Mouse (Mus musculus) stomach, embryonic 15.5 days (tissue): ENCODE measurements at regions not wholly inside any gene's neighbourhood (a gene's known extent, or its start where the extent isn't known, plus 50 kb on each side); places are given as distances from the start of the nearest gene placed in this dataset.
A peak's percentile ranks its signal among the peaks of the same experiment; 100 is the strongest.

Experiments used
- ATAC-seq: fragments of 200-750 bp; cut with Nextera tagmentation; 2 replicates; pipeline ENCODE4 v1.8.0; 2017; ENCODE audit warnings: low read depth, moderate number of reproducible peaks, moderate TSS enrichment; ENCODE audit not compliant: insufficient read depth, low FRiP score
- H3K27ac ChIP-seq: fragments of 300-500 bp; sonication (generic); 2 replicates; pipeline ENCODE4 v1.5.1; 2015; ENCODE audit warnings: mild to moderate bottlenecking, inconsistent platforms
- H3K27me3 ChIP-seq: fragments of 300-500 bp; sonication (generic); replicated peaks from 2 replicates; pipeline ENCODE4 v1.6.1; 2015; ENCODE audit warnings: inconsistent platforms
- H3K36me3 ChIP-seq: fragments of 300-500 bp; sonication (generic); 2 replicates; pipeline ENCODE4 v1.6.1; 2015; ENCODE audit warnings: inconsistent platforms
- H3K4me1 ChIP-seq: fragments of 300-500 bp; sonication (generic); 2 replicates; pipeline ENCODE4 v1.6.1; 2015; ENCODE audit warnings: inconsistent platforms
- H3K4me2 ChIP-seq: fragments of 300-500 bp; sonication (generic); 2 replicates; pipeline ENCODE4 v1.6.1; 2015; ENCODE audit warnings: mild to moderate bottlenecking, inconsistent platforms
- H3K4me3 ChIP-seq: fragments of 300-500 bp; sonication (generic); replicated peaks from 2 replicates; pipeline ENCODE4 v1.5.1; 2015; ENCODE audit warnings: inconsistent platforms
- H3K9ac ChIP-seq: fragments of 300-500 bp; sonication (generic); 2 replicates; pipeline ENCODE4 v1.6.1; 2015; ENCODE audit warnings: inconsistent platforms
- H3K9me3 ChIP-seq: fragments of 300-500 bp; sonication (generic); 2 replicates; pipeline ENCODE4 v1.6.1; 2016; ENCODE audit warnings: inconsistent platforms
- WGBS: fragments of 180-500 bp; shearing (Covaris S2); methylation state at CpG from one replicate; pipeline ENCODE4 v1.1.7; 2015; 5-methylcytosine and 5-hydroxymethylcytosine counted together

DNA sequence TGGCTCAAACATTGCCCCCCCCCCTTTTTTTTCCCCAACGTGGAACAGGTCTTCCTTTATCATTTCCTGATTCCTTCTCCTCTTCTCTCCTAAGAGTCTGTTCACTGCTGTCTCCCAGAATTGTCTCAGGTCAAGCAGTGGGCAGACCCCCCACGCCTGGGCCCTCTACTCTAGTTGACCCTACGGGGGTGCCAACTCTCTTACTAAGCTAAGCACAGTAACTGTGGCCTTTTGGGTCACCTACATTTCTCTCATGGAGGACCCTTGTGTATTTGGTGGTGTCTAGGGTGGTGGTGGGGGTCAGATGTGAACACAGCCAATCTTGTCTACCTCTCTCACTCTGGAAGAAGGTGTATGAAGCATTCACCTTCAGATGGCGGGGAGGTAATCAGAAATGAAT lies 64.8 kb upstream of the Elk3 start:
- H3K4me3 ChIP-seq = no peak overlapping the region
- 0 out of 2 replicates have a peak, but pooled peaks cover 2% of the 10 kb centered on the region for H3K4me1 ChIP-seq
- WGBS = 75% methylated on average over 4 of the region's 4 CpGs
- no peak overlapping the region for H3K4me2 ChIP-seq
- no peaks in the 10 kb centered on the region for H3K36me3 ChIP-seq
- no peaks in the 10 kb centered on the region for H3K27me3 ChIP-seq
- no peaks in the 10 kb centered on the region for H3K9me3 ChIP-seq
- no peak for ATAC-seq
- no peak overlapping the region for H3K9ac ChIP-seq
- peak overlapping the region; percentile 35; the same call in 1 of the 2 replicates for H3K27ac ChIP-seq

DNA sequence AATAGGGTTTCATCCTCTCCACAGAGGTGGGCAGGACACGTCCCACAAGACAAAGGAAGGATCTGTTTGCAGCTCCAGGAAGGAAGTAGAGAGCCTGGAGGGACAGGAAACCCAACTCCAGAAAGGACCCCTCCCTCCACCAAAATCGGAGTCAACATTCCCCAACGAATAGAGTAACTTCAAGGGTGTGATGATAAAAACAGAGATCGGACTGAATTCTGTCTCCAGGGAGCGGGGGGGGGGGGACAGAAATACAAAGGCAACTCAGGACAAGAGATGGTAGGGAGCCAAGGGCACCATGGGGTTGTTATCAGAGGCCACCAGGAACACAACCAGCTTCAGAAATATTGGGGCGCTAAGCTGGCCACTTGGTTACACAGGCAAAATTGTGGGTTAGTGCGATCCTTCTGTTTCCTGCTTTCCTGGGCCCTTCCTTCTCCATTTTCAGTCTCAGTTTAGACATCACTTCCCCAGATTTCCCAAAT lies 65.6 kb upstream of the Elk3 start:
- no peak for ATAC-seq
- Histone ChIP-seq H3K4me3 (no peak overlapping the region), H3K9me3 (no peaks in the 10 kb centered on the region), H3K27me3 (no peaks in the 10 kb centered on the region), H3K4me1 (0 out of 2 replicates have a peak, but pooled peaks cover 2% of the 10 kb centered on the region), H3K9ac (no peak overlapping the region), H3K4me2 (no peak overlapping the region), H3K36me3 (no peaks in the 10 kb centered on the region), H3K27ac (no peak overlapping the region)
- WGBS = 66% methylated on average over 7 of the region's 7 CpGs

DNA sequence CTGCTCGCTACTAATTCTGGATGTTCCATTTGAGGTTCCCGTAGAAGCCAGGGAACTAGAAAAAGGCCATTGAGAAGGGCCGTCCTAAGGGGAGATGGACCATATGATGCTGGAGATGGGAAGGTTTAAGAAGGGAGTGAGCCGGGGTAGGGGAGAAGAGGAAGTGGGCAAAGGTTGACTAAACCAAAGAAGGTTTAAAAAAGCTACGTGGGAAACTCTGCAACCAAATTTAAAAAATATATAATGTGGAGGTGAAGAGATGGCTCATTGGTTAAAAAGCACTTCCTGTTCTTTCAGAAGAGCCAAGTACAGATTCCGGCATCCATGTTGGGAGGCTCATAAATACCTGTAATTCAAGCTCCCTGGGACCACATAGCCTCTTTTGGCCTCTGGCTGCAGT lies 63.9 kb upstream of the Lta4h start:
- Histone ChIP-seq H3K9ac (no peak overlapping the region), H3K4me1 (no peaks in the 10 kb centered on the region), H3K4me3 (no peak overlapping the region), H3K27ac (no peak overlapping the region), H3K9me3 (no peaks in the 10 kb centered on the region), H3K4me2 (no peak overlapping the region), H3K36me3 (no peaks in the 10 kb centered on the region), H3K27me3 (no peaks in the 10 kb centered on the region)
- ATAC-seq = no peak
- WGBS = 79% methylated on average over 6 of the region's 6 CpGs

DNA sequence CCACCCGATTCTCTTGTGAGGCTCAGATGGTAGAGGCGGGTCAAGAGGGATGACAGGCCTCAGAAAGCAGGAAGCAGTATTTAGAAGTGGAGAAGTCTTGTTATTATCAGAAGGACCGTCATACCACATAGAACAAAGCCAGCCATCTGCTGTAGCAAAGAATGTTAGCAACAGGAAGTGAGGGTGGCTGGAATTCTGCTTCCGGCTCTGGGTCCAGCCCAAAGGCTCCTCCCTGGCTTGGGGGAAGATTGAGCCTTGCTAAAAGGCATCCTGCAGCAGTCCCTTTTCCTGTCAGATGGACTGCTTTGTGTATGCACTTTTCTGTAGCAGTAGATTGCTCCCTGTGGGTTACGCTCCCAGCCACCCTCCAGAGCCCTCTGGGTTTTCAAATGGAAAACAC lies 61.9 kb upstream of the Lta4h start:
- peak overlapping the region; percentile 26; the same call in 1 of the 2 replicates for H3K27ac ChIP-seq
- ATAC-seq = no peak
- no peak overlapping the region for H3K9ac ChIP-seq
- no peaks in the 10 kb centered on the region for H3K27me3 ChIP-seq
- 48% methylated on average over 5 of the region's 5 CpGs for WGBS
- no peaks in the 10 kb centered on the region for H3K9me3 ChIP-seq
- H3K4me1 ChIP-seq = no peaks in the 10 kb centered on the region
- no peaks in the 10 kb centered on the region for H3K36me3 ChIP-seq
- H3K4me2 ChIP-seq = no peak overlapping the region
- no peak overlapping the region for H3K4me3 ChIP-seq

DNA sequence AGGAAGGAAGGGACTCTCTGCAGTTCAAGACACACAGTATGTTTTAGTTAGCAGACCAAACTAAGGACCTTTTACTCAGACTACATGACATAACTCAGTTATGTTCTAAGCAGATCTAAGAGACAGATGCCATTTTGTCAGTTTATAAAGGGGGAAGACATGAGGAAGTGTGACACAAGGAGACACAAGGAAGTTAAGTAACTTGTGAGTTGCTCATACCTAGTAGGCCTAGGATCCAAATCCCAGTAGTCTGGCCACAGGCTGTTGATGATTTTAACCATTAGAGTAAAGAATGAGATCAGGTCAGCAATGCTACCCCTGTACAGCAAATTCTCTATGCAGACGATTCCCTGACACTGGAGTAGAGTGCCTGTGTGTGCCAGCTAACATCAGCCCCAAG lies 59.3 kb upstream of the Lta4h start:
- H3K27me3 ChIP-seq = no peaks in the 10 kb centered on the region
- no peak overlapping the region for H3K27ac ChIP-seq
- 71% methylated on average over 1 of the region's 1 CpGs for WGBS
- no peaks in the 10 kb centered on the region for H3K4me1 ChIP-seq
- H3K4me2 ChIP-seq = no peak overlapping the region
- no peak for ATAC-seq
- H3K4me3 ChIP-seq = no peak overlapping the region
- no peak overlapping the region for H3K9ac ChIP-seq
- no peaks in the 10 kb centered on the region for H3K9me3 ChIP-seq
- H3K36me3 ChIP-seq = no peaks in the 10 kb centered on the region

DNA sequence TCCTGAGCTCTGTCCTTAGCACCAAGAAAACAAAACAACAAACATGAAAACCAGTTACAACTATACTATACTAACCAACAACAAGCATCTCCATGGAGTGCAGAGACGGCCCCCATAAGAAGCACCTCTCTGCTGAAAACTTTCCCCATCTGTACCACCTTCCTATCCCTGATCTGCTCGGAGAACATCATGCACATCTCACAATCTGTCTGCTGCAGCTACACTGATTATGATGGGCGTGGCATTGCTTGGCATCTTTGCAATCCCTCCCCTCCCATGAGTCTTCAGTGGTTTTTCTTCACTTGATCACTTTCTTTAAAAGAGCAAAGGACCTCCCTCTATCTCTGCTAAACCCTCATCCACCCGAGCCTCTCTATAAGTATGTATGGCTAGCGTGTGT lies 55.5 kb upstream of the Lta4h start:
- Histone ChIP-seq H3K4me1 (no peaks in the 10 kb centered on the region), H3K27me3 (no peaks in the 10 kb centered on the region), H3K4me2 (no peak overlapping the region), H3K9ac (no peak overlapping the region), H3K27ac (no peak overlapping the region), H3K4me3 (no peak overlapping the region), H3K36me3 (no peaks in the 10 kb centered on the region), H3K9me3 (no peaks in the 10 kb centered on the region)
- 77% methylated on average over 5 of the region's 5 CpGs for WGBS
- ATAC-seq = no peak

DNA sequence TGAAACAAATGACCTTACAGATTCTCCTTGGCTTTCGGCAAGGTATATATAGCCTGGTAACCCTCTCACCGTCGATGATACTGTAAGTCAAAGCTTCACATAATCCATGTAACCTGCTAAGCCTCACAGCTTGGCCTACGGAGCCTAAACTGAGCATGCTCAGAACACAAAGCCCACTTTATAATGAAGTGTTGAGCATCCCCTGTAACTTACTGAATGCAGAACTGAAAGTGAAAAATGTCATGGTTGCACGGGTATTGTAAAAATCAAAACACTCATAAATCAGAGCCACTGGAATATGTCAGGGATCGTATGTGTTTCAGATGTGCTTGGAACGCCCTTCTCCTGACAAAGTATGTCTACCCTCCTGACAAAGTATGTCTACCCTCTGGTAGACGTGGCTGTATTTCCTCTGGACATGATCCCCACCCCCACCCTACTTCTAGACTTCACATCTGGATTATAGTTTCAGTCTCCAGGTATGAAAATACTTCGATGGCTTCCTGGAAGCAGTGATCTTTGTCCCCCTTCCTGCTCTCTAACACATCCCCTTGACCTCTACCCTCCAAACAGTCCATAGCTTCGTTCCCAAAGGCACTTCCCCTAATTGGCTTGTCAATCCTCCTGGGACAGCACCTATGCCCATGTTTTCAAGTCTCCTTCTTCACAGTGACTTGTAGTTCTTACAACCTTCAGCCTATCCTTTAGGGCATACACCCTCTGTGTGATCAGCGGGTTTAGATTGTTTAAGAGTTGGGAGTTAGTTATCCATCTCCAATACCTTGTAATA lies 54.5 kb upstream of the Lta4h start:
- no peak overlapping the region for H3K4me3 ChIP-seq
- H3K4me1 ChIP-seq = no peaks in the 10 kb centered on the region
- H3K4me2 ChIP-seq = no peak overlapping the region
- H3K27me3 ChIP-seq = no peaks in the 10 kb centered on the region
- no peak overlapping the region for H3K9ac ChIP-seq
- H3K36me3 ChIP-seq = no peaks in the 10 kb centered on the region
- no peak for ATAC-seq
- H3K9me3 ChIP-seq = no peaks in the 10 kb centered on the region
- no peak overlapping the region for H3K27ac ChIP-seq
- 66% methylated on average over 11 of the region's 11 CpGs for WGBS

DNA sequence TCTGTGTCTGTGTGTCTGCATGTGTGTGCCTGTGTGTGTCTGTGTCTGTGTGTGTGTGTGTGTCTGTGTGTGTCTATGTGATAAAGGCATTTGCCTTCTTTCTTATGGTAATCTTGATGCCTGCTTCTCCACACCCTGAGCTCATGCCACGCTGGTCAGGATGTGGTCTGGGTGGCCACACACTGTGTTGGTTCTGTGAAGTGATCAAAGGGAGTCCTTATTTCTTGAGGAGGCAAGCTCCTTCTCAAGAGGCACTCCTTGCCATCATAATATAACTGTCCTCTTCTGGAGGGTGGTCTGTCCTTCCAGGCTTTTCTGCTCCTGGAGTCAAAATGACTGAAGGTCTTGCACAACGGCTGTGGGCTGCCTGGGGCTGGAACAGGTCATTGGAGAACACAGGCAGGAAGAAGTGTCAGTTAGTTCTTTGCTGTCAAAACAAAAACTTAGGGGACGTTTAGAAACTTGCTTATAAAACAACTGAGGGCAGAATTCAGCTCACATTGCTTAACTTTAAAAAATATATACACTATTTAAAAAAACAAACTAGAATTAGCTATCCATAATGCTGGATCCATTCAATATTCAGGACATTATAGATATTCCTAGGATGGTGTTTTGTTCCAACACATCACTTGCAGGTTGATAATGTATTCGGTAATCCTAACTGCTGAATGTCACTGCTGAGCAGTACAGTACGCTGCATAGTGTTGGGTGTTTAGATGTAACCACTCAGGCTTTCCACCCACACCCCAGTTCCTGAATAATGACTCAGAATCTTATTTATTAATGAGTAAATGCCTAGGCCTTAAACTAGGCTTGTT lies 50.3 kb upstream of the Lta4h start:
- Histone ChIP-seq H3K4me2 (no peak overlapping the region), H3K9ac (no peak overlapping the region), H3K4me3 (no peak overlapping the region), H3K36me3 (no peaks in the 10 kb centered on the region), H3K27me3 (no peaks in the 10 kb centered on the region), H3K27ac (no peak overlapping the region), H3K9me3 (no peaks in the 10 kb centered on the region), H3K4me1 (no peaks in the 10 kb centered on the region)
- WGBS = 57% methylated on average over 5 of the region's 5 CpGs
- no peak for ATAC-seq
